Mouse (Mus musculus) lung, postnatal 0 days (tissue): ENCODE measurements around the gene Ugt1a8.

ENCODE experiments used
- CTCF ChIP-seq: IDR thresholded peaks from 2 replicates; pipeline ENCODE4 v1.5.1; 2016; ENCODE audit warnings: antibody characterized with exemption, mild to moderate bottlenecking
- EP300 ChIP-seq: IDR thresholded peaks from 2 replicates; pipeline ENCODE4 v1.6.1; 2016; ENCODE audit warnings: antibody characterized with exemption, mild to moderate bottlenecking, control low read depth

GRCm38 (mm10) chr1:88230421-88230820 lies 142.8 kb downstream of the Ugt1a8 start:
- TF ChIP-seq CTCF (no peak), EP300 (no peak)
